Mouse (Mus musculus) gastrocnemius, postnatal 14 days (tissue): Measurements from ENCODE around the gene Dusp7. TPM values are rescaled to one million over a fixed set of nuclear protein-coding genes. Genes with fewer than 3 reads are reported as not detected.

Experiments used
- DNase-seq: peaks from one replicate; pipeline ENCODE4 v3.0.0; 2021; ENCODE audit warnings: mixed read lengths
- intact Hi-C: fragments of 180-260 bp; cut with DNase I; formaldehyde crosslinking; loops from one replicate; pipeline ENCODE4 v1.15.1; 2025; ENCODE audit warnings: low total_unique reads
- long read RNA-seq, 2 experiments: library from polyadenylated mRNA; stranded (forward); transcript quantifications; one replicate each; pipeline ENCODE4 v2.0.0; 2021
- total RNA-seq, 2 experiments: library from RNA; stranded (reverse); gene quantifications; 2 replicates each; pipeline ENCODE4 v1.2.3; 2021

Gene Dusp7
- total RNA-seq, result 10 to 100 TPM; 13.9 to 17.6 TPM
- long read RNA-seq, experiment 1, partial matches to known transcripts, result 5 of 8 reads
- long read RNA-seq, experiment 1, other reads (novel, unspliced or antisense), result 1 of 8 reads
- long read RNA-seq, experiment 2, partial matches to known transcripts, result 2 of 6 reads
- long read RNA-seq, experiment 2, other reads (novel, unspliced or antisense), result 0 of 6 reads

GRCm38 (mm10) chr9:106368112-106368717 is at the start of gene Dusp7:
Dusp7 (plus strand) TSS chr9:106368632.
- intact Hi-C loops, result no loop called here

DNA sequence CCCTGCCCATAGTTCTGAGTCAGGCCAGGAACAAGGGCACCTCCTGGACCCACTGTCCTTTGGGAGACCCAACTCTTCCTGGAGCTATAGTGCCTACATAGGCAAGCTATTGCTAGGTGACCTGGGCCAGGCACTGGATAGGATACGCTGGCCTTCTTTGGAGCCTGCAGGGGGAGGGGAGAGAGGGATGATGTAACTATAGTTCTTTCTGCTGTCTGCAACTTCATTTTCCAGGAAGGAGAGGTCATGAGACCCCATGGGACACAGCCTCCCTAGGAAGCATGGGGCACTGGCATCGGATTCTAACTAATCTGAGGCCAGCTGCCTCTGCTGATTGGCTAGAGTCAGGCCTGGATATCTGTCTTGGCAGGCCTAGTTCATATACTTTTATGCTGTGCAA is 49.3 kb upstream of the Dusp7 start:
- DNase-seq, result no peak

More at GRCm38 (mm10) chr9:106368112-106368717, at the start of gene Dusp7:
- peak; percentile 88 for DNase-seq

GRCm38 (mm10) chr9:106322497-106322896 is 45.9 kb upstream of the Dusp7 start:
- DNase-seq, result no peak
- intact Hi-C loops, result no loop called here

More for the DNA sequence above, 49.3 kb upstream of the Dusp7 start:
- intact Hi-C loops, result no loop called here

- DNase-seq, result no peak
- intact Hi-C loops, result no loop called here
Observed at GRCm38 (mm10) chr9:106326241-106326640, 42.2 kb upstream of the Dusp7 start.

DNA sequence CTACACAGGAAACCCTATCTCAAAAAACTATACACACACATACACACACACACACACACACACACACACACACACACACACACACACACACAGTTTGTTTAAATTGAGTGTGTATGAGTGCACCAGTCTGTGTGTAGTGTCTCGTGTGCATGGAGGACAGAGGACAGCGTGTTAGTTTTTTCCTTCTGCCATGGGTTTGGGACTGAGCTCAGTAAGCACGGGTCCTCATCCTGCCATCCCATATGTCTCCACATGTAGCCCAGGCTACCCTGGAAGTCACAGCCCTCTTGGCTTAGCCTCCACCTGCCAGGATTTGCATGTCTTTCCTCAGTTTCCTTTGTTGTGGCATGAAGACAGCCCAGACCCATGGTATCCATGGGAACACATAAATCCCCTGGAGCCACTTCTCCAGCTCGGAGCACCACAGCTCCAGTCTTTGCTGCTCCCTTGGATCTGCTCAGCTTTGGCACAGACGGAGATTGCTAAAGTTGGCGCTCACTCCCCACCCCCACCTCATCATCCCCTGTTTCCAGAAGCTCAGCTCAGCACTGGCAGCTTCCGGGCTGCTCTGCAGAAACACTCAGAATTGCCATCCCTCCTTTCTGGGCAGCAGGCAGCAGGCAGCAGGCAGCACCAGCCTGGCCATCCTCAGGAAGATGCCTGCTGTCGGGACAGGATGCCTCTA is 41.2 kb upstream of the Dusp7 start:
- intact Hi-C loops, result no loop called here
- DNase-seq, result no peak

DNA sequence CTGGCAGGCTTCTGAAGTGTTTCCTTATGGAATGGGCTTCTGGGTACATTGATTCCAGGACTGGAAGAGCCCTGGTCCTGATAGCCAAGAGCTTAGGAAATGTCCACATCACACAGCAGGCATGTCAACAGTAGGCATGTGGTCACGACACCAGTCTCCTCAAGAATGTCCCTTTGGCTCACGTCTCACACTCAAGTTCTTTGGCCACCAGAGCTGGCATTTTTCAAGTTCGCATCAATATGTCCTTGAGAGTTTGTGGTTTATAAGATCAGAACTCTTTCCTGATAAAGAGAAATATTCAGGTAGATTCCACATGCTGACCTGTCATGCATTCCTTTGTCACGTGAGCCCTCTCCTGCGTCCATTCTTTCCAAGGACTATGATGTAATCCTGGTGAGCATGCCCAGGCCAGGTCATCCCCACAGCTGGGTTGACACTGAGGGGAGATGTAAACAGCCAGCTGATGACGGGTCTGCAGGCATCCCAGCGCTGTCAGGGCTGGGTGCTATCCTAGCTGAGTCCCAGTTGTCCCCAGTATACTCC is 40.3 kb upstream of the Dusp7 start:
- DNase-seq, result no peak
- intact Hi-C loops, result no loop called here

DNA sequence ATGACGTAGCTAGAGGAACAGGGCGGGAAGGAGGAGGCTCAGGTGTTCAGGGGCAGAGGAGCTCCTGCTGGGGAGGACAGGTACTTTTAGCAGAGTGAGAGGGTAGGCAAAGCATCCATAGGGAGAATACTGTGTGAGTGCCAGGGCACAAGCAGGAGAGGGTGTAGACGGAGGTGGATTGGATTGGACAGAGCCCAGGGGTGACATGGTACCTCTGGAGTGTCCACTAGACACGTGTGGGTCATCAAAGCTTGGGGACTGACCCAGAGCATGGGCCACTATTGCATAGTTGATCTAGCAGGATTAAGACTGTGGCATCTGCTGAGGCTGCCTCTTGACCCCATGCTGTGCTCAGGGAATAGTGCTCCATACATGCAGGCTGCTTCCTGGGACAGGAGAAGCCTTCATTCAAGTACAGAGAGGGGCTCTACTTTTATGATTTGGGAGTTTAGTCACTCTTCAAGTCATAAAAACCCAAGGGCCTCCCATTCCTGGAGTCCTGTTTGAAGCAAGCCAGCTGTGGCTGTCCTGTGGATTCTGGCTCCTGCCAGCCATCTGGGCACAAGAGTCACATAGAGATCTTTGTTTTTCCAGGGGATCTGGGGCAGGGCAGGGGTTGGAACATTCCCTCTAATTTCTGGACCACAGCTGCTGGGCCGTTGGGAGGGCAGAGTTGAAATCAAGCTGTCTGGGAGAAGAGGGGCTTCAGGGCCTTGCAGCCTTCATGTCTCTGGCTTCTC is 39.5 kb upstream of the Dusp7 start:
- intact Hi-C loops, result no loop called here
- DNase-seq, result no peak

DNA sequence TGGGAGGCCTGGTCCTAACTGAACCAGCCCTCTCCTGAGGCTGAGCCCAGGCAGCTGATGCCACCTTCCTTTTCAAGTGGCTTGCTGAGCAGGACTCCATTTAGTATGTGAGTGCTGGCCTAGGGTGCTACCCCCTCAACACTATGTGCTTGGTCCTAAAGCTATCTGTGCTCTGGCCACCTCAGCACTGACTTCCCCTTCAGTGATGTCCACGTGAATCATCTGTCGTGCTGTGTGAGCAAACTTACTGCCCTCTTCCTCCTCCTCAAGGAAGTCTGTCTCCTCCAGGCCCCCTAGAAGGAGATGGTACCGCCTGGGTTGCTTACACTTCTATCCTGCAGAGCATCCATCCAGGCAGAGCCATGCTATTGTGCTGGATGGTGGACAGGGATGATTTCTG is 35.7 kb upstream of the Dusp7 start:
- DNase-seq, result no peak
- intact Hi-C loops, result no loop called here

GRCm38 (mm10) chr9:106337620-106338019 is 30.8 kb upstream of the Dusp7 start:
- intact Hi-C loops, result no loop called here
- DNase-seq, result no peak

GRCm38 (mm10) chr9:106338462-106339172 is 29.8 kb upstream of the Dusp7 start:
- DNase-seq, result no peak
- intact Hi-C loops, result no loop called here

DNA sequence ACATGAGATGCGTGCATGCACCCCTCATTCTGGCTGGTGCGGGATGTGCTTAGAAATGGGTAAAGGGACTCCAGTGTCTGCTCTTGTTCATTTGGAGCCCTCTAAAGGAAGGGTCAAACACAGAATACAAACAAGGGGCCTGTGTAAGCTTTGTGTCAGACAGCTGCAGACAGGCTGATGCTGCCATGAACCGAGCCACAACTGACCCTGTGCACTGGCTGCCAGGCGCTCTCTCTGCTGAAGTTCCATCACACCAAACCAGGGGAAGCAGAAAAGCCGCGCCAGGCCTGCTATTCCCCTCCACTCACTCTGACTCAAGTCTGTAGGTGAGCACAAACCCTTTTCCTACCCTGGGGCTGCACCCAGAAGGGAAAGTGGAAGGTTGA is 29.3 kb upstream of the Dusp7 start:
- no peak for DNase-seq
- intact Hi-C loops, result no loop called here

- no peak for DNase-seq
- intact Hi-C loops, result loop anchor here (10.0 kb wide), 1 partner anchor 45 kb away; no protein-coding TSS in a partner anchor
Observed at GRCm38 (mm10) chr9:106339730-106340129, 28.7 kb upstream of the Dusp7 start.

- DNase-seq, result no peak
- intact Hi-C loops, result loop anchor here (10.0 kb wide), 1 partner anchor 46 kb away; no protein-coding TSS in a partner anchor
Observed at GRCm38 (mm10) chr9:106340501-106341312, 27.7 kb upstream of the Dusp7 start.

- intact Hi-C loops, result loop anchor here (10.0 kb wide), 1 partner anchor 46 kb away; no protein-coding TSS in a partner anchor
- DNase-seq, result no peak
Observed at GRCm38 (mm10) chr9:106341313-106341686, 27.1 kb upstream of the Dusp7 start.

DNA sequence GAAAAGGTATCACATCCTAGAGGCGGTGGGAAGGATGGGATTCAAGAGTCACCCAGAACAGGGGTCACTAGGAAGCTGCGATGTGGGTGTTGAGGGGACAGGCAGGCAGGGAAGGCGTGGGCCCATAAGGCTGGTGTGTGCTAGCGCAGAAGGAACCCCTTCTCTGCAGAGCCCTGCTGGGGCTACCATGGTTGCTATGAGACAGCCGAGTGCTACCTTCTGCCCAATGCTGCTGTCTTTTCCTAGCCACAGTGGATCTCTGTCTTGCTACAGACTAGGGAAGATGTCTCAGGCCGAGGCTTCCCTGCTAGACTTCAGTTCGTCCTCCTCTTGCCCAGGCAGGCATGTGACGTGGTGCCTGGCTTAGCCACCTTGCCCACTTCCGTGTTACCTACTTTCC is 25.9 kb upstream of the Dusp7 start:
- intact Hi-C loops, result loop anchor here (10.0 kb wide), 1 partner anchor 48 kb away; no protein-coding TSS in a partner anchor
- DNase-seq, result no peak

DNA sequence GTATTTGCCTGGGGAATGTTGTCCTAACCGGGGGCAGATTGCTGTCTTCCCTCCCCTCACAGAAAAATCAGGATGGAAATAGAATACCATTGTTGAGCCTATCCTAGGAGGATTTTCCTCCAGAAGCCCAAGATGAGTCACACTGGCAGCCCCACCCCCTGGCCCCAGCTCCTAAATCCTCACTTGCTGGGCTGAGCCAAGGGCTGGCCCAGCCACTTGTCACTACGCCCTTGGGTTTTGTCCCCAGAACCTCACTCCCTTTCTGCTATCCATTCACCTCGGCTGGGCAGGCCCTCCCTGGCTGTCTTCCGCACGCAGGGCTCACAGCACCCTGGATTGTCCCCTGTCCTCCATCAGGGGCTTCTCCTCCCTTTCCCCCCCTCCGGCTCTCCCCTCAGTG is 23.3 kb upstream of the Dusp7 start:
- DNase-seq, result peak; percentile 88
- intact Hi-C loops, result loop anchor here (5.0 to 10.0 kb wide), 2 partner anchors 33 to 50 kb away; no protein-coding TSS in a partner anchor

- DNase-seq, result no peak
- intact Hi-C loops, result loop anchor here (5.0 to 10.0 kb wide), 2 partner anchors 33 to 51 kb away; no protein-coding TSS in a partner anchor
Observed at GRCm38 (mm10) chr9:106345630-106346029, 22.8 kb upstream of the Dusp7 start.

GRCm38 (mm10) chr9:106348281-106348680 is 20.2 kb upstream of the Dusp7 start:
- intact Hi-C loops, result loop anchor here (5.0 to 10.0 kb wide), 2 partner anchors 36 to 53 kb away; no protein-coding TSS in a partner anchor
- DNase-seq, result no peak
